Mouse (Mus musculus): ENCODE measurements around the gene Pex10. TPM values are rescaled to one million over a fixed set of nuclear protein-coding genes. Genes with fewer than 3 reads are reported as not detected.

Gene Pex10
- polyA plus RNA-seq, 1 experiment from 2014 or later = 17.3 TPM

DNA sequence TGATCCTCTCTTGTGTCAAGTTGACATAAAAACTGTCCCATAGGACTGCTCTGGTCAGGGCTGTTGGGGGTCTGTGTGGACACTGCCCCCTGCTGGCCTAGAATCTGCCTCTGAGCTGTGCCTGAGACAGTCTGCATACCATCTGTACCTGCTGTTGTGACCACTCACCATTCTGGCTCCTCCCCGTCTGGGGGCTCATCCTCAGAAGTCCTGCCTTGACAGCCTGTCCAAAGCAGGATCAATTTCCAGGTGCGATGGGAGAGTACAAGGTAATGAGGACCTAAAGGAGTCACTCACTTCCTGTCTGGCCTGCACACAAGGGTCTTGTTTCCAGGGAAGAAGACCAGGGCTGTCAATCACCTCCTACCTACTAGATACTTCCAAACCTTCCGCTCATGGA is 27.7 kb downstream of the Pex10 start:
- 62% methylated on average over 3 of the region's 3 CpGs for WGBS
- peak; percentile 58; the same call in 1 of the 2 replicates for ATAC-seq (replicated peaks; ENCODE audit: extremely low read depth, insufficient read depth, low FRiP score)

DNA sequence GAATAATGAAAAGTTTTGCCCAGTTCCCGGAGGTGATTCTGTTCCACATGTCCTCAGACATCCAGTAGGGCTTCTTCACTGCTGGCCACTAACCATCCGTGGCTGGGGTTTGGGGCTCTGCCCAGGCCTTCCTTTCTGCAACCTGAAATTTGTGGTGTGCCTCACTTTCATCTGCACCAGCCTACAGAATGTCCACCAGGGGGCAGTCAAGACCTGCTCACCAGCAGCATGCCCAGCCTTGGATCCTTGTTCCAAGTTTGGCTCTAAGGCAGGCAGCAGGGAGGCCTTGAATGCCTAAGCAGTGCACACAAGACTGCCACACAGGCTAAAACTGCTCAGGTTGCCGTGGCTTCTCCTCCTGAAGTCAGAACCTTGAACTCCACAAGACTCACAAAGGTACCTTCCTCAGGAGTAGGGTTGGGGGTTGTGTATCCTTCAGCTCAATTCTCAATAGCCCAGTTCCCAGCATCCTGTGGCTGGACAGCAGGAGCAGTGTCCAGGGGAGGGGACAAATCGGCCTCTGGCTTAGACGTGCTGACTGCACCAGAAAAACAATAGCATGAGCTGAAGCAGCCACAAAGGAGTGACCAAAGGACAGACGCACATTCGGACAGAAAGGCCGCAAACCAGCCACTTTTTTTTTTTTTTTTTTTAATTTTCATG is 28.6 kb downstream of the Pex10 start:
- Histone ChIP-seq H3K27ac (ENCODE audit: low read length) (no peak overlapping the region), H3K4me2 (ENCODE audit: low read depth, low read length) (no peak overlapping the region), H3K36me3 (ENCODE audit: control insufficient read depth, insufficient read depth) (0 out of 2 replicates have a peak, but pooled peaks cover 2% of the 10 kb centered on the region), H3K9me3 (replicated peaks; ENCODE audit: control insufficient read depth, low read length) (no peaks in the 10 kb centered on the region), H3K4me1 (ENCODE audit: control insufficient read depth, insufficient read depth, low read length) (peaks cover 3% of the 10 kb centered on the region; the same call in 1 of the 2 replicates), H3K4me3 (ENCODE audit: low read length) (no peak overlapping the region), H3K27me3 (ENCODE audit: control insufficient read depth, insufficient read depth, low read length) (no peaks in the 10 kb centered on the region), H3K9ac (ENCODE audit: low read length) (0 out of 2 replicates have a peak overlapping the region, but pooled peaks have one; percentile 22)
- peak; percentile 72 for ATAC-seq (replicated peaks; ENCODE audit: extremely low read depth, insufficient read depth, low FRiP score)
- 40% methylated on average over 8 of the region's 8 CpGs for WGBS

More for the DNA sequence above, 27.7 kb downstream of the Pex10 start:
- H3K9ac ChIP-seq (ENCODE audit: low read length) = no peak overlapping the region
- 0 out of 2 replicates have a peak, but pooled peaks cover 2% of the 10 kb centered on the region for H3K36me3 ChIP-seq (ENCODE audit: control insufficient read depth, insufficient read depth)
- no peaks in the 10 kb centered on the region for H3K9me3 ChIP-seq (replicated peaks; ENCODE audit: control insufficient read depth, low read length)
- no peak overlapping the region for H3K27ac ChIP-seq (ENCODE audit: low read length)
- no peaks in the 10 kb centered on the region for H3K27me3 ChIP-seq (ENCODE audit: control insufficient read depth, insufficient read depth, low read length)
- H3K4me3 ChIP-seq (ENCODE audit: low read length) = no peak overlapping the region
- no peak overlapping the region for H3K4me2 ChIP-seq (ENCODE audit: low read depth, low read length)
- peaks cover 3% of the 10 kb centered on the region; the same call in 1 of the 2 replicates for H3K4me1 ChIP-seq (ENCODE audit: control insufficient read depth, insufficient read depth, low read length)

DNA sequence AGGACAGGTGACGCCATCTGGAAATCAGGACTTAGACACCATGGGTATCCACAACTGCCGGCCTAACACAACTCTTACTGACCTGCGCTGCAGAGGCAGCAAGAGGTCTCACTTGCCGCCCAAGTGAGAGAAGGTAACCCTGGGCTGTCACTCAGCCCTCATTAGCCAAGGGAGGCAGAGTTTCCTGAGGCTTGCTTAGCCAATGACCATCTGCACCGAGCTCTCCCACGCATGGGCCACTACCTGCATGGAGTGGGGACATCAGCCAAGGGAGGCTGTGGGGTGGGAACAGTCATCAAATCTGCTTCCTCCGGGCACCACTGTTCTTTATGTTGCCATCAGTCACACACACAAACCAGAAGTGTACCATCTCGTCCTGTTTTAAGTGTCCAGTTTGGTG is 29.2 kb downstream of the Pex10 start:
- Histone ChIP-seq H3K27ac (ENCODE audit: low read length) (no peak overlapping the region), H3K4me3 (ENCODE audit: low read length) (no peak overlapping the region), H3K9me3 (replicated peaks; ENCODE audit: control insufficient read depth, low read length) (no peaks in the 10 kb centered on the region), H3K4me2 (ENCODE audit: low read depth, low read length) (no peak overlapping the region), H3K9ac (ENCODE audit: low read length) (no peak overlapping the region), H3K4me1 (ENCODE audit: control insufficient read depth, insufficient read depth, low read length) (peaks cover 3% of the 10 kb centered on the region; the same call in 1 of the 2 replicates), H3K27me3 (ENCODE audit: control insufficient read depth, insufficient read depth, low read length) (no peaks in the 10 kb centered on the region), H3K36me3 (ENCODE audit: control insufficient read depth, insufficient read depth) (0 out of 2 replicates have a peak, but pooled peaks cover 2% of the 10 kb centered on the region)
- WGBS = 91% methylated on average over 8 of the region's 8 CpGs
- no peak for ATAC-seq (replicated peaks; ENCODE audit: extremely low read depth, insufficient read depth, low FRiP score)

DNA sequence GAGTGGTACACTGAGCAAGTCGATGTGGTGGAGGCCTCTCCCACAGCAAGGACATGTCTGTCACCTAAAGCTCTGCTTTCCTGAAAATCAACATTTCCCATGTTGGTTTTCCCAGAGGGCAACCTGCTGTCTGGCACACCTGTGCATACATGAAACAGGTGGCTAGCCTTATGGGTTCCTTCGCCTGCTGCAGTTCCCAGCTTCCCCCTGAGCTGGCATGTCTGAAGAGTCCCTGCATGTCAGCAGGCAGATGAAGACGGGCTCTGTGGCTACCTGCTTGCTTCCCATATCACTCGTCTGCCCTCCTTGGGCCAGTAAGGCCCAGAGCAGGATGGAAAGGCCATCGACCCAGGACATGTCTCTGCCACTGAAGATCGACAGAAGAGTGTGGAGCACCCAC is 30.6 kb downstream of the Pex10 start:
- no peak overlapping the region for H3K9ac ChIP-seq (ENCODE audit: low read length)
- no peak for ATAC-seq (replicated peaks; ENCODE audit: extremely low read depth, insufficient read depth, low FRiP score)
- no peak overlapping the region for H3K4me2 ChIP-seq (ENCODE audit: low read depth, low read length)
- no peak overlapping the region for H3K4me3 ChIP-seq (ENCODE audit: low read length)
- 86% methylated on average over 6 of the region's 6 CpGs for WGBS
- no peak overlapping the region for H3K27ac ChIP-seq (ENCODE audit: low read length)
- no peaks in the 10 kb centered on the region for H3K36me3 ChIP-seq (ENCODE audit: control insufficient read depth, insufficient read depth)
- no peaks in the 10 kb centered on the region for H3K9me3 ChIP-seq (replicated peaks; ENCODE audit: control insufficient read depth, low read length)
- H3K27me3 ChIP-seq (ENCODE audit: control insufficient read depth, insufficient read depth, low read length) = no peaks in the 10 kb centered on the region
- peaks cover 3% of the 10 kb centered on the region; the same call in 1 of the 2 replicates for H3K4me1 ChIP-seq (ENCODE audit: control insufficient read depth, insufficient read depth, low read length)

DNA sequence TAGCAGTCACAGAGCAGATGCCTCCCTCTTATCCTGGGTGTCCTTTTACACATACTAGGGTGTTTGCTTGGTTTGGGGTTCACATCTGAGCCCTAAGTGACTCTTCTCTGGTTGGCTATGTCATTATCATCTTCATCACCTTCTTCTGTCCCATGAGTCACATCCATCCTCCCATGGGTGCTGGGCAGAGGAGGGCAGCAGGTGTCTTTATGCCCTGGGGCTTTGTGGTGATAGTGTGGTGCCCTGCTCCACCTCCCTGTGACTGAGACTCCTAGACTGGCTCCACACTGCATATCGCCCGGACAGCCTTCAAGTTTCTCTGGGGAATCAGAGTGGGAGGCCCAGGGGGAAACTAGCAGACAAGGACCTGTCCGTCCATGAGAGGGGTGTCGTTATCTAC is 31.8 kb downstream of the Pex10 start:
- 50% methylated on average over 4 of the region's 4 CpGs for WGBS
- H3K9me3 ChIP-seq (replicated peaks; ENCODE audit: control insufficient read depth, low read length) = no peaks in the 10 kb centered on the region
- peaks cover 3% of the 10 kb centered on the region; the same call in 1 of the 2 replicates for H3K4me1 ChIP-seq (ENCODE audit: control insufficient read depth, insufficient read depth, low read length)
- H3K36me3 ChIP-seq (ENCODE audit: control insufficient read depth, insufficient read depth) = no peaks in the 10 kb centered on the region
- H3K27me3 ChIP-seq (ENCODE audit: control insufficient read depth, insufficient read depth, low read length) = no peaks in the 10 kb centered on the region
- 0 out of 2 replicates have a peak overlapping the region, but pooled peaks have one; percentile 17 for H3K9ac ChIP-seq (ENCODE audit: low read length)
- no peak overlapping the region for H3K4me2 ChIP-seq (ENCODE audit: low read depth, low read length)
- no peak overlapping the region for H3K27ac ChIP-seq (ENCODE audit: low read length)
- ATAC-seq (replicated peaks; ENCODE audit: extremely low read depth, insufficient read depth, low FRiP score) = no peak
- H3K4me3 ChIP-seq (ENCODE audit: low read length) = no peak overlapping the region

DNA sequence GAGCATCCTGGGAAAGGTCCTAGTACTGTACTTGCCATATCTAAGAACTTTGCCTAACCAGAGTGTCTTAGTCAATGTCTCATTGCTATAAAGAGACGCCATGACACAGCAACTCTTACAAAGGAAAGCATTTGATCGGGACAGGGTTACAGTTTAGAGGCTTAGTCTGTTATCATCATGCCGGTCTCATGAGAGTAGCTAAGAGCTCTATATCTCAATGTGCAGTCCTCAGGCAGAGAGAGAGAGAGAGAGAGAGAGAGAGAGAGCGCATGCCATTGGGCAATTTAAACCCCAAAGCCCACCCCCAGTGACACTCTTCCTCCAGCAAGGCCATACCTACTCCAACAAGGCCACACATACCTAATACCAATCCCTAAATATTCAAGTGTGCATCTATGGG is 41.1 kb downstream of the Pex10 start:
- Histone ChIP-seq H3K9me3 (replicated peaks; ENCODE audit: control insufficient read depth, low read length) (no peaks in the 10 kb centered on the region), H3K36me3 (ENCODE audit: control insufficient read depth, insufficient read depth) (no peaks in the 10 kb centered on the region), H3K27ac (ENCODE audit: low read length) (no peak overlapping the region), H3K9ac (ENCODE audit: low read length) (no peak overlapping the region), H3K4me3 (ENCODE audit: low read length) (no peak overlapping the region), H3K4me1 (ENCODE audit: control insufficient read depth, insufficient read depth, low read length) (no peaks in the 10 kb centered on the region), H3K27me3 (ENCODE audit: control insufficient read depth, insufficient read depth, low read length) (no peaks in the 10 kb centered on the region), H3K4me2 (ENCODE audit: low read depth, low read length) (no peak overlapping the region)
- 68% methylated on average over 4 of the region's 4 CpGs for WGBS
- ATAC-seq (replicated peaks; ENCODE audit: extremely low read depth, insufficient read depth, low FRiP score) = no peak

DNA sequence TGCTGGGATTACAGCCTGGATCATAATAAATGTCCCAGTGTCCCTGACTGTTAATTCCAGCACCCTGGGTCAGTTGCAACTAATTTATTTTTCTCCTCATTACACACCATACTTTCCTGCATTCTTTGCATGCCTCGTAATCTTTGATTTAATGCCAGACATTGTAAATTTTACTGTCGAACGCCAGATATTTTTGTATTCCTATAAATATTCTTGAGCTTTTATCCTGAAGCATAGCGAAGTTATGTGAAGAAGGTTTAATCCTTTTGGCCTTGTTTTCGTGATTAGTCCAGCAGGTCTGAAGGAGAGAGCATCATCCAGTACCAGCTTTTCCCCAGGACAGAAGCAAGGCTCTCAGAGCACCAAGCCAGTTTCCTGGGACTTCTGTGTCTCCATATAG is 42.7 kb downstream of the Pex10 start:
- H3K27ac ChIP-seq (ENCODE audit: low read length) = 0 out of 2 replicates have a peak overlapping the region, but pooled peaks have one; percentile 8
- no peaks in the 10 kb centered on the region for H3K36me3 ChIP-seq (ENCODE audit: control insufficient read depth, insufficient read depth)
- H3K27me3 ChIP-seq (ENCODE audit: control insufficient read depth, insufficient read depth, low read length) = no peaks in the 10 kb centered on the region
- 60% methylated on average over 5 of the region's 5 CpGs for WGBS
- H3K4me2 ChIP-seq (ENCODE audit: low read depth, low read length) = no peak overlapping the region
- H3K4me3 ChIP-seq (ENCODE audit: low read length) = no peak overlapping the region
- no peak overlapping the region for H3K9ac ChIP-seq (ENCODE audit: low read length)
- H3K4me1 ChIP-seq (ENCODE audit: control insufficient read depth, insufficient read depth, low read length) = peaks cover 10% of the 10 kb centered on the region
- no peak for ATAC-seq (replicated peaks; ENCODE audit: extremely low read depth, insufficient read depth, low FRiP score)
- no peaks in the 10 kb centered on the region for H3K9me3 ChIP-seq (replicated peaks; ENCODE audit: control insufficient read depth, low read length)

DNA sequence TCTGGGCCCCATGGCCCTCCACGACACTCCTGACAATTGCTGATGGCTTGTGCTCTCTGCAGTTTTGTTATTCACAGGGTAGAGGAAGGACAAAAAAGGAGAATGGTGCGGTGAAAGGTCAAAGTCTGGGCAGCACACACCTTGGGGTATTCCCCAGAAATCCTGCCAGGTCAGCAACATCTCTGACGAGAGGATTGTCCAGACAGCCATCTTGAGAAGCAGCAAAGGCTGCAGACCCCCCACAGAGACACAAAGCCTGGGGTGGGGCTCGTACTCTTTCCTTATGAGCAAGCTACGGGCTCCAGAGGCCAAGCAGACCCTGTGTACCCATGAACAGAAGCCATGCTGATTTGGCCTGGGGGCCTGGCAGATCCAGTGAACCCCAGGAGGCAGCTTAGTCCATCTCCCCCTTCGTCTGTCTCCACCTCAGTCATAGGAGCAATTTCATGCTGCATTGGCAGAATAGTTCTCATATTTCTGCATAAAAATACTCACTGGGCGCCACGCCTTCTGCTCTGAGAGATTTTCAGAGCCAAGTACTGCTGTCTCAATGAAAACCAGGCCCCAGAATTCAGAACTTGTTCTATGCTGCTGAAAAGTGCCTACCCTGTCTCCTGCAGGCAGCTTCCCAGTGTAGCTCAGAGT is 47.1 kb downstream of the Pex10 start:
- peaks cover 10% of the 10 kb centered on the region for H3K4me1 ChIP-seq (ENCODE audit: control insufficient read depth, insufficient read depth, low read length)
- no peaks in the 10 kb centered on the region for H3K36me3 ChIP-seq (ENCODE audit: control insufficient read depth, insufficient read depth)
- H3K27me3 ChIP-seq (ENCODE audit: control insufficient read depth, insufficient read depth, low read length) = no peaks in the 10 kb centered on the region
- no peaks in the 10 kb centered on the region for H3K9me3 ChIP-seq (replicated peaks; ENCODE audit: control insufficient read depth, low read length)
- H3K27ac ChIP-seq (ENCODE audit: low read length) = 0 out of 2 replicates have a peak overlapping the region, but pooled peaks have one; percentile 15
- 0 out of 2 replicates have a peak overlapping the region, but pooled peaks have one; percentile 11 for H3K9ac ChIP-seq (ENCODE audit: low read length)
- no peak overlapping the region for H3K4me2 ChIP-seq (ENCODE audit: low read depth, low read length)
- no peak; the same call in 1 of the 2 replicates for ATAC-seq (replicated peaks; ENCODE audit: extremely low read depth, insufficient read depth, low FRiP score)
- WGBS = 67% methylated on average over 8 of the region's 8 CpGs
- no peak overlapping the region for H3K4me3 ChIP-seq (ENCODE audit: low read length)

DNA sequence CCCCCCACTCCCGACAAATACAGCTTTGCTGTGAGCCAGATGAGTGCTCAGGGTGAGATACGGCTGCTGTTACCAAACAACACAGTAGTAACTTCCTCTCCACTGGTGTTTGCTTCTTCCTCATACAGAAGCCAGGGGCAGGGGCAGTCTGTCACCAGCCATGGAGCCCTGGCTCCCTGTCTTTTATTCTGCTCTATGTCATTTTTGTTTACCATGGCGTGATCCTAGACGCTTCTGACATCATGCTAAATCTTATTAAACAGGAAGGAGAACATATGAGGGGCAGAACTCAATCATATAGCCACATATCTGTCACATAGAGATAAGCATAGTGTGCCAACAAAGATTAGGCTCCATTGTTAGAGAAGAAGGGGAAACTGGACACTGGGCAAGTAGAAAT is 49.8 kb downstream of the Pex10 start:
- WGBS = 73% methylated on average over 4 of the region's 4 CpGs
- no peaks in the 10 kb centered on the region for H3K36me3 ChIP-seq (ENCODE audit: control insufficient read depth, insufficient read depth)
- no peak overlapping the region for H3K27ac ChIP-seq (ENCODE audit: low read length)
- peaks cover 13% of the 10 kb centered on the region for H3K4me1 ChIP-seq (ENCODE audit: control insufficient read depth, insufficient read depth, low read length)
- no peak overlapping the region for H3K4me2 ChIP-seq (ENCODE audit: low read depth, low read length)
- no peak for ATAC-seq (replicated peaks; ENCODE audit: extremely low read depth, insufficient read depth, low FRiP score)
- H3K27me3 ChIP-seq (ENCODE audit: control insufficient read depth, insufficient read depth, low read length) = no peaks in the 10 kb centered on the region
- no peak overlapping the region for H3K4me3 ChIP-seq (ENCODE audit: low read length)
- no peak overlapping the region for H3K9ac ChIP-seq (ENCODE audit: low read length)
- H3K9me3 ChIP-seq (replicated peaks; ENCODE audit: control insufficient read depth, low read length) = no peaks in the 10 kb centered on the region

All from heart, embryonic 16.5 days (tissue).